Mouse (Mus musculus) central nervous system, embryonic 11.5 days (tissue): ENCODE results near the gene Lpar3. TPM values are rescaled to one million over a fixed set of nuclear protein-coding genes. Genes with fewer than 3 reads are reported as not detected.

Experiments
- polyA plus RNA-seq: library from polyadenylated mRNA; depleted of rRNA; stranded (reverse); fragments of >200 nt; gene quantifications from 2 replicates; pipeline ENCODE4 v1.2.3, GENCODE M21; 2012; rRNA removed

Gene Lpar3
- 0.32 and 1.4 TPM in 2 replicates for polyA plus RNA-seq

DNA sequence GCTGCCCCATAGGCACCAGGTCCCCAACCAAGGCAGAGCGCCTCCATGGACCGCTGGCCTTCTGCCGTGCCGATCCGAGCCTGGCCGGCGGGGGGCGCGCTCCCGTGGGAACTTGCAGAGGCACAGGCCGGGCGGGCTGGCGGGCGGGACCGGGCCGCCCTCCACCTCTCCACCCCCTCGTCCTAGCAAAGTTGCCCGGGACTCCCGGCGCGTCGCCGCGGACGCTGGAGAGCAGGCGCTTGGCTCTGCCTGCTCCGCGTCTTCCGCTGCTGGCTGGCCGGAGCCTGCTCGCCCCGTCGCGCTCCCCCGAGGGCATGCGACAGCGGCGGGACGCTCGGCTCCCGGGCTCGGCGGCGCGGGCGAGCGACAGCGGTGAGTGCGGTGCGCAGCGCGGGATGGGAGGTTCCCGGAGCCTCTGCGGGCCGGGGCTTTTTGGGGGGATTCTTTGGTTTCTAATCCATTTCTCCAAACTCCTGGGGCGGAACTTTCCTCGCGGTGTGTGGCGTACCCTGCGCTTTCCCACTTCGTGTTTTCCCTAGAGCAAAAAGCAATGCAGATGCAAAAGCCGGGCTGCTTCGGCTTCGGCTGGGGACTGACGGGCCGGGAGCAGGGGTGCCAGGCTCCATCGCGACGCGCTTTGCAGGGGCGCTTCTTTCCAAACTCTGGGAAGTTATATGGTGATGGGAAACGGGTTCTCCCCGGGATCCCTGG, at the start of gene Lpar3:
Lpar3 (plus strand) TSS at position 188 of the 711 bp plus-strand sequence.

Other genes starting within 250 kb of the Lpar3 start
- gene Syde2, start 233.1 kb upstream of the Lpar3 start, polyA plus RNA-seq: 3.4 and 4.6 TPM in 2 replicates
- gene Wdr63, start 112.8 kb upstream of the Lpar3 start, polyA plus RNA-seq: 0.14 and 0.35 TPM in 2 replicates
- gene Mcoln3, start 103.5 kb upstream of the Lpar3 start, polyA plus RNA-seq: 2.2 and 5.7 TPM in 2 replicates
- 0.58 and 0.61 TPM in 2 replicates for gene Mcoln2, start 71.1 kb upstream of the Lpar3 start, polyA plus RNA-seq
- 17.2 and 22.1 TPM in 2 replicates for gene Ssx2ip, start 183.7 kb downstream of the Lpar3 start, polyA plus RNA-seq
- 2.1 and 4.1 TPM in 2 replicates for gene Ctbs, start 228.8 kb downstream of the Lpar3 start, polyA plus RNA-seq